Mouse (Mus musculus): Measurements from ENCODE around the gene Gcc2.
"Not testable (repeated sequence)": the region's sequence is repeated elsewhere in the genome, so short reads cannot be mapped to it uniquely, and the experiment has no call there.

GRCm38 (mm10) chr10:58327836-58328235 lies 72.5 kb downstream of the Gcc2 start:
- TF ChIP-seq CTCF (IDR thresholded peaks at IDR 0.05; ENCODE audit: extremely low read depth, insufficient read depth, insufficient read length, insufficient replicate concordance); POLR2A (IDR thresholded peaks at IDR 0.05; ENCODE audit: low read depth, low read length): not testable (repeated sequence)
